Mouse (Mus musculus): Measurements from ENCODE around the gene Pzp. TPM values are rescaled to one million over a fixed set of nuclear protein-coding genes. Genes with fewer than 3 reads are reported as not detected.
A peak's percentile ranks its signal among the peaks of the same experiment; 100 is the strongest.

Gene Pzp
- polyA plus RNA-seq, 1 experiment from 2014 or later = not detected

- no peak overlapping the region for H3K27ac ChIP-seq (ENCODE audit: low read depth, low read length)
- H3K36me3 ChIP-seq (ENCODE audit: control insufficient read depth, insufficient read depth, low read length) = no peaks in the 10 kb centered on the region
- H3K9ac ChIP-seq (ENCODE audit: low read length) = no peak overlapping the region
- H3K9me3 ChIP-seq (replicated peaks; ENCODE audit: control insufficient read depth, low read length) = no peaks in the 10 kb centered on the region
- H3K4me1 ChIP-seq (ENCODE audit: control insufficient read depth, insufficient read depth, low read length) = no peaks in the 10 kb centered on the region
- no peak for DNase-seq (ENCODE audit: low spot score)
- ATAC-seq = no peak
- no peaks in the 10 kb centered on the region for H3K27me3 ChIP-seq (replicated peaks; ENCODE audit: control insufficient read depth, insufficient read depth, low read length)
- WGBS = 94% methylated on average over 9 of the region's 9 CpGs
- H3K4me2 ChIP-seq (ENCODE audit: low read length) = no peak overlapping the region
- no peak overlapping the region for H3K4me3 ChIP-seq (ENCODE audit: low read depth, low read length)
Measured at GRCm38 (mm10) chr6:128532701-128533100, 6.2 kb upstream of the Pzp start.

GRCm38 (mm10) chr6:128528491-128528890 is 2.0 kb upstream of the Pzp start:
- Histone ChIP-seq H3K9ac (ENCODE audit: low read length) (no peak overlapping the region), H3K36me3 (ENCODE audit: control insufficient read depth, insufficient read depth, low read length) (no peaks in the 10 kb centered on the region), H3K27me3 (replicated peaks; ENCODE audit: control insufficient read depth, insufficient read depth, low read length) (no peaks in the 10 kb centered on the region), H3K27ac (ENCODE audit: low read depth, low read length) (no peak overlapping the region), H3K4me2 (ENCODE audit: low read length) (no peak overlapping the region), H3K9me3 (replicated peaks; ENCODE audit: control insufficient read depth, low read length) (no peaks in the 10 kb centered on the region), H3K4me1 (ENCODE audit: control insufficient read depth, insufficient read depth, low read length) (no peaks in the 10 kb centered on the region), H3K4me3 (ENCODE audit: low read depth, low read length) (no peak overlapping the region)
- ATAC-seq (no peak), DNase-seq (ENCODE audit: low spot score) (no peak)
- WGBS = 83% methylated on average over 4 of the region's 4 CpGs

- H3K9me3 ChIP-seq (replicated peaks; ENCODE audit: control insufficient read depth, low read length) = no peaks in the 10 kb centered on the region
- no peak overlapping the region for H3K4me3 ChIP-seq (ENCODE audit: low read depth, low read length)
- ATAC-seq = no peak
- WGBS = 90% methylated on average over 1 of the region's 1 CpGs
- DNase-seq (ENCODE audit: low spot score) = no peak
- no peak overlapping the region for H3K27ac ChIP-seq (ENCODE audit: low read depth, low read length)
- no peak overlapping the region for H3K9ac ChIP-seq (ENCODE audit: low read length)
- no peaks in the 10 kb centered on the region for H3K4me1 ChIP-seq (ENCODE audit: control insufficient read depth, insufficient read depth, low read length)
- H3K36me3 ChIP-seq (ENCODE audit: control insufficient read depth, insufficient read depth, low read length) = no peaks in the 10 kb centered on the region
- H3K27me3 ChIP-seq (replicated peaks; ENCODE audit: control insufficient read depth, insufficient read depth, low read length) = no peaks in the 10 kb centered on the region
- H3K4me2 ChIP-seq (ENCODE audit: low read length) = no peak overlapping the region
Measured at GRCm38 (mm10) chr6:128527110-128527509, 590 bp upstream of the Pzp start.

- 92% methylated on average over 4 of the region's 4 CpGs for WGBS
- Histone ChIP-seq H3K27ac (ENCODE audit: low read depth, low read length) (no peak overlapping the region), H3K36me3 (ENCODE audit: control insufficient read depth, insufficient read depth, low read length) (no peaks in the 10 kb centered on the region), H3K4me2 (ENCODE audit: low read length) (no peak overlapping the region), H3K9me3 (replicated peaks; ENCODE audit: control insufficient read depth, low read length) (no peaks in the 10 kb centered on the region), H3K4me1 (ENCODE audit: control insufficient read depth, insufficient read depth, low read length) (no peaks in the 10 kb centered on the region), H3K9ac (ENCODE audit: low read length) (no peak overlapping the region), H3K27me3 (replicated peaks; ENCODE audit: control insufficient read depth, insufficient read depth, low read length) (no peaks in the 10 kb centered on the region), H3K4me3 (ENCODE audit: low read depth, low read length) (no peak overlapping the region)
- ATAC-seq (no peak), DNase-seq (ENCODE audit: low spot score) (no peak)
Measured at GRCm38 (mm10) chr6:128525801-128526200, 719 bp downstream of the Pzp start.

GRCm38 (mm10) chr6:128523360-128523759 is 3.2 kb downstream of the Pzp start:
- WGBS = 94% methylated on average over 3 of the region's 3 CpGs
- no peak for ATAC-seq
- no peaks in the 10 kb centered on the region for H3K27me3 ChIP-seq (replicated peaks; ENCODE audit: control insufficient read depth, insufficient read depth, low read length)

GRCm38 (mm10) chr6:128519159-128519558 is 7.4 kb downstream of the Pzp start:
- ATAC-seq = no peak
- no peak overlapping the region for H3K9ac ChIP-seq (ENCODE audit: low read length)
- no peak for DNase-seq (ENCODE audit: low spot score)
- no peak overlapping the region for H3K4me2 ChIP-seq (ENCODE audit: low read length)
- WGBS = 87% methylated on average over 7 of the region's 7 CpGs
- no peaks in the 10 kb centered on the region for H3K4me1 ChIP-seq (ENCODE audit: control insufficient read depth, insufficient read depth, low read length)
- H3K36me3 ChIP-seq (ENCODE audit: control insufficient read depth, insufficient read depth, low read length) = no peaks in the 10 kb centered on the region
- no peaks in the 10 kb centered on the region for H3K9me3 ChIP-seq (replicated peaks; ENCODE audit: control insufficient read depth, low read length)
- no peak overlapping the region for H3K4me3 ChIP-seq (ENCODE audit: low read depth, low read length)
- H3K27me3 ChIP-seq (replicated peaks; ENCODE audit: control insufficient read depth, insufficient read depth, low read length) = no peaks in the 10 kb centered on the region
- no peak overlapping the region for H3K27ac ChIP-seq (ENCODE audit: low read depth, low read length)

More at GRCm38 (mm10) chr6:128523360-128523759, 3.2 kb downstream of the Pzp start:
- Histone ChIP-seq H3K9ac (ENCODE audit: low read length) (no peak overlapping the region), H3K9me3 (replicated peaks; ENCODE audit: control insufficient read depth, low read length) (no peaks in the 10 kb centered on the region), H3K4me3 (ENCODE audit: low read depth, low read length) (no peak overlapping the region), H3K27ac (ENCODE audit: low read depth, low read length) (no peak overlapping the region), H3K36me3 (ENCODE audit: control insufficient read depth, insufficient read depth, low read length) (no peaks in the 10 kb centered on the region), H3K4me2 (ENCODE audit: low read length) (no peak overlapping the region), H3K4me1 (ENCODE audit: control insufficient read depth, insufficient read depth, low read length) (no peaks in the 10 kb centered on the region)
- DNase-seq (ENCODE audit: low spot score) = no peak

- Histone ChIP-seq H3K27ac (ENCODE audit: low read depth, low read length) (no peak overlapping the region), H3K9me3 (replicated peaks; ENCODE audit: control insufficient read depth, low read length) (no peaks in the 10 kb centered on the region), H3K27me3 (replicated peaks; ENCODE audit: control insufficient read depth, insufficient read depth, low read length) (no peaks in the 10 kb centered on the region), H3K9ac (ENCODE audit: low read length) (no peak overlapping the region), H3K4me1 (ENCODE audit: control insufficient read depth, insufficient read depth, low read length) (no peaks in the 10 kb centered on the region), H3K4me3 (ENCODE audit: low read depth, low read length) (no peak overlapping the region), H3K4me2 (ENCODE audit: low read length) (no peak overlapping the region), H3K36me3 (ENCODE audit: control insufficient read depth, insufficient read depth, low read length) (no peaks in the 10 kb centered on the region)
- 83% methylated on average over 2 of the region's 2 CpGs for WGBS
- peak; percentile 45 for DNase-seq (ENCODE audit: low spot score)
- no peak for ATAC-seq
Measured at GRCm38 (mm10) chr6:128505676-128506236, 20.8 kb downstream of the Pzp start.

GRCm38 (mm10) chr6:128504743-128505142 is 21.8 kb downstream of the Pzp start:
- no peak overlapping the region for H3K4me3 ChIP-seq (ENCODE audit: low read depth, low read length)
- no peak overlapping the region for H3K4me2 ChIP-seq (ENCODE audit: low read length)
- 74% methylated on average over 5 of the region's 5 CpGs for WGBS
- H3K27me3 ChIP-seq (replicated peaks; ENCODE audit: control insufficient read depth, insufficient read depth, low read length) = no peaks in the 10 kb centered on the region
- H3K9ac ChIP-seq (ENCODE audit: low read length) = no peak overlapping the region
- no peak overlapping the region for H3K27ac ChIP-seq (ENCODE audit: low read depth, low read length)
- no peaks in the 10 kb centered on the region for H3K36me3 ChIP-seq (ENCODE audit: control insufficient read depth, insufficient read depth, low read length)
- DNase-seq (ENCODE audit: low spot score) = peak; percentile 19
- ATAC-seq = no peak
- H3K4me1 ChIP-seq (ENCODE audit: control insufficient read depth, insufficient read depth, low read length) = no peaks in the 10 kb centered on the region
- H3K9me3 ChIP-seq (replicated peaks; ENCODE audit: control insufficient read depth, low read length) = no peaks in the 10 kb centered on the region

GRCm38 (mm10) chr6:128495346-128495745 is 31.2 kb downstream of the Pzp start:
- H3K27me3 ChIP-seq (replicated peaks; ENCODE audit: control insufficient read depth, insufficient read depth, low read length) = no peaks in the 10 kb centered on the region
- no peaks in the 10 kb centered on the region for H3K36me3 ChIP-seq (ENCODE audit: control insufficient read depth, insufficient read depth, low read length)
- H3K27ac ChIP-seq (ENCODE audit: low read depth, low read length) = no peak overlapping the region
- 79% methylated on average over 1 of the region's 1 CpGs for WGBS
- H3K9ac ChIP-seq (ENCODE audit: low read length) = no peak overlapping the region
- H3K9me3 ChIP-seq (replicated peaks; ENCODE audit: control insufficient read depth, low read length) = no peaks in the 10 kb centered on the region
- H3K4me1 ChIP-seq (ENCODE audit: control insufficient read depth, insufficient read depth, low read length) = no peaks in the 10 kb centered on the region
- H3K4me2 ChIP-seq (ENCODE audit: low read length) = no peak overlapping the region
- DNase-seq (ENCODE audit: low spot score) (no peak), ATAC-seq (no peak)
- H3K4me3 ChIP-seq (ENCODE audit: low read depth, low read length) = no peak overlapping the region

All from forebrain, embryonic 14.5 days (tissue).